Mouse (Mus musculus): ENCODE results near the gene Cyp2d40.
"Not testable (repeated sequence)": the region's sequence is repeated elsewhere in the genome, so short reads cannot be mapped to it uniquely, and the experiment has no call there.

The Cyp2d40 gene

DNA sequence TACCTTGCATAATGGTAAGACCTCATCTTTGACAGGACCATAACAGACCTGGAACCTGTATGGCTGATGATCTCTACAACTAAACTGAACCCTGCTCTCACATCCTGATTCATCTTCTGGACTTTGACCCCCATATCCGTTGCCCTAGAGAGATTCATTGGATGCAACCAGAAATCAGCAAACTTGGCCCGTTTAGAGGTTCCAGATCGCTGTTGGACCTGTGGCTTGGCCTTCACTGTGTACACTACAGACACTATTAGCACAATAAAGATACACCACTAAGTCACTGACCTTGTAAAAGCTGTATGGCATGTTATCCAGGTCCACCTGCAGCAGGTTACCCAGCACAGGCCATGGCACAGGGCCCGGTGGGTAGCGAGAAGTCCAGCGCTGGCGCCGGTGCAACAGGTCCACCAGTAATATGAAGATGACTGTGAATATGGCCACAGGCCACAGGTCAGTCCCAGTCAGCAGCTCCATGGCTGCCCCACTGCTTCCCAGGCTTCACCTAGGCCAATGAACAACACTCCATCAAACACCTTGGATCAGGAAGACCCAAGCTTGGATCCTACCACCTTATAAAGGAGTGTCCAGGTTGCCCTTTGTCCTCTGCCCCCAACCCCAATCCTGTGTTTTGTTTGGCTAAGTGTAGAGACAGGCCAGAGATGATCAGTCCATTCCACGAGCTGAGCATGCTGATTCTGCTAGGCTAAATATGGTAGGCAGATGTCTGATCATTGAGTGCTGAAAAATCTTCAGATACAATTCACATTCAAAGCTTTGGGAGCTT lies at the start of gene Cyp2d40:
TSS of gene Cyp2d40 (minus strand) at position 553 of the 790 bp plus-strand sequence.
- DNase-seq: no peak

- no peak for DNase-seq
These were observed 46.6 kb upstream of the Cyp2d40 start for GRCm38 (mm10) chr15:82810556-82810955.

DNA sequence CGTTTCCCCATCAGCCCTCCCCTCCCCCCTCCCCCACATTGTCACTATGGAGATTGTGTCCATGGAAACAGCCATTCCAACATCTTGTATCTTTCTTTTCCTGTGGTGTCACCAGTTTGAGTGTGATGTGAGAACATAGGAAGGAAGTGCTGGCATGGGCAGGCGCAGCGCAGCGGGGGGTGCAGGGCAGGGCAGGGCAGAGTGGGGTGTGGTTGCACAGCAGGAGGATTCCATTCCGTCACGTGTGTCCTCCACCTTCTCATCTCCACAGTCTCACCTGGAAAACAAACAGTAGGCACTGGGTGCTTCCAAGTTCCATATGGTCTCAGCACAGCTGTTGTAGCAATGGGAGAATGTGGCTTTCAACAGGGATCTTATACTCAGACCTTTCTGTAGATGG lies 45.5 kb upstream of the Cyp2d40 start:
- no peak for DNase-seq

- no peak for DNase-seq
These were observed 43.2 kb upstream of the Cyp2d40 start for GRCm38 (mm10) chr15:82806969-82807763.

GRCm38 (mm10) chr15:82804708-82805639 lies 41.0 kb upstream of the Cyp2d40 start:
- DNase-seq: peak; percentile 80

DNA sequence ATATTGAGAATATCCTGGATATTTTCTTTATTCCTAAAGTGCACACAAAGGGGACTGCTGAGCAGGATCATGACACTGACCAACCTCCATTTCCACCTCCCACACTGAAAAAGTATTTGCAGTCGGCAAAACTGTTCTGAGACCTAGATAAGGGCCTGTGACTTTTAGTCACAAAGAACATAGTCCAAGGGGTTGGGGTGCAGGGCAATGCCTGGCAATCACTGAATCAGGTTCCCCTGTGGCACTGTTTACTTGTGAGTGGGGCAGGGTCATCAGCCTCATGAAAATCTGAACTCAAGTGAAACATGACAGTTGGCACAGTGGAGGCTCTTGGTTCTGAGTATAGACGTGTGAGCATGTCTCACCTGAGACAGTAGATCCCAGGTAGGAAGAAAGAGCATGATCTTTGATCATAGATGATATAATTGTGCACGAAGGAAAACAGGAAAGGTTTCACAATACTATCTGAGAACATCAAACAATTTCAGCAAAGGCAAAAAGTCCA lies 32.0 kb upstream of the Cyp2d40 start:
- DNase-seq: no peak

- no peak for DNase-seq
These were observed 30.3 kb upstream of the Cyp2d40 start, which contains the start of gene Cyp2d26 for GRCm38 (mm10) chr15:82794277-82794676. Cyp2d26 (minus strand) TSS chr15:82794294.

DNA sequence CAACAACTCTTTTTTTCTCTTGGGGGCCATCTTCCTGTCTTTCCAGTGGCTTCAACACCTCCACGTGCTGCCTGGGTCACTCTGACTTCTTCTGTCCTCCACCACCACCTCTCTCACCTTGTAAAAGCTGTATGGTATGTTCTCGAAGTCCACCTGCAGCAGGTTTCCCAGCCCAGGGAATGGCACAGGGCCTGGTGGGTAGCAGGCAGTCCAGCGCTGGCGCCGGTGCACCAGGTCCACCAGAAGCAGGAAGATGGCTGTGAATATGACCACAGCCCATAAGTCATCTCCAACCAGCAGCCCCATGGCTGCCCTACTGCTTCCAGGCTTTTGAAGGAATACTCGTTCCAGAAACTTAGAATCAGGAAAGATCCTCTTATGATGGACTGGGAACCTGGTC lies 29.9 kb upstream of the Cyp2d40 start:
- DNase-seq: no peak

GRCm38 (mm10) chr15:82793454-82793853 lies 29.5 kb upstream of the Cyp2d40 start:
- no peak for DNase-seq

DNA sequence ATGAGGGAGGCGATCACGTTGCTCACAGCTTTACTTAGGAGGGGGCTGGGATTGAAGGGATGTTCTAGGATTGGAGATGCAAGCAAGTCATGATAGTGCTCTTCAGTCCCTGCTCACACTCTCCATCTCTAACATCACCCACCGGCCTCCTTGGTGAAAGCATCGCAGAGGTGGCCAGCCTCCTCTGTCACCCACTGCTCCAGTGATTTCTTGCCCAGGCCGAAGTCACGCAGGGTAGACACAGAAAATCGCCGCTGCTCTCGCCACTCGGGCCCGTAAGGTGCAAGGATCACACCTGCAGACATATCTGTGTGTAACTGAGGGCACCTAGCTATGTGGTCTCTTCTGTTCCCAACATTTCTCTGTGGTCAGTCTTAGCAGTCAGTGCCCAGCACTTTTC lies 28.6 kb upstream of the Cyp2d40 start:
- no peak for DNase-seq

GRCm38 (mm10) chr15:82784581-82784980 lies 20.6 kb upstream of the Cyp2d40 start:
- no peak for DNase-seq

- DNase-seq: no peak
These were observed 19.8 kb upstream of the Cyp2d40 start for GRCm38 (mm10) chr15:82783800-82784199.

- not testable (repeated sequence) for DNase-seq
These were observed 13.9 kb upstream of the Cyp2d40 start for GRCm38 (mm10) chr15:82777856-82778255.

- no peak for DNase-seq
These were observed 2.0 kb upstream of the Cyp2d40 start for GRCm38 (mm10) chr15:82765943-82766342.

DNA sequence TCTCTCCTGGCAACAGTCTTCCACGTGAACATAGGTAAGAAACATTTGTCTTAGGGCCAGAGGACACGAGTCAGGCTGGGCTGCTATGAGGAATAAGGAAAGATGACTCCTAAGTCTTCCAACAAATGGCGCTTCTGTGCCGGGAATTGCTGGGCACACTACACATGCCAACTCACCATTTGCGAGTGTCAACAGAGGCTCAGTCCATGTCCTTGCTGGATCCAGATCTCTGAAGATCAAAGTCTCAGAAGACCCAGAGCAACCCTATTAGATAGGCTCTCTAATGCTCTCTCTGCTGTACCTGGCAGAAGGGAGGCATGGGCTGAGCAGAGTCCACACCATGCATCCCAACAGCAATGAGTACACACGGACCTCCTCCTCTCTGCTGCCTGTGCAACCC lies 898 bp upstream of the Cyp2d40 start:
- no peak for DNase-seq

- no peak for DNase-seq
These were observed 15.8 kb downstream of the Cyp2d40 start for GRCm38 (mm10) chr15:82748141-82748540.

DNA sequence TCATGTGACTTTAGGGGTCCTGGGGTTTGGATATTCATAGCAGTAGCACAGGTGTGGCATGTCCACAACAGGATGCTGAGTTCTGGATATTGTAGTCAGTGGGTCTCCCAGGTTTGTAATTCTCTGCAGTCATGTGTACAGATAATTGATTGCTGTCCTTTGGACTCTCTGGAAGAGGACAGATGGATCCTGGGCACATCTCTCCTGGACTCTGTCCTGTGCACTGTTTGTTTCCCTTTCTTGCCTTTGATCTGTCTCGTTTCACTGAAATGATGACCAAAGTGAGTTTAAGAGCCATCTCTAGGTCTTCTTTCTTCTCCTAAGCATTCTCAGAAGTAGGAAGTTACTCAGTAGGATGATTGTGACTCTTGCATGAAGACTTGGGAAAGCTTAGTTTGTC lies 16.5 kb downstream of the Cyp2d40 start:
- no peak for DNase-seq

DNA sequence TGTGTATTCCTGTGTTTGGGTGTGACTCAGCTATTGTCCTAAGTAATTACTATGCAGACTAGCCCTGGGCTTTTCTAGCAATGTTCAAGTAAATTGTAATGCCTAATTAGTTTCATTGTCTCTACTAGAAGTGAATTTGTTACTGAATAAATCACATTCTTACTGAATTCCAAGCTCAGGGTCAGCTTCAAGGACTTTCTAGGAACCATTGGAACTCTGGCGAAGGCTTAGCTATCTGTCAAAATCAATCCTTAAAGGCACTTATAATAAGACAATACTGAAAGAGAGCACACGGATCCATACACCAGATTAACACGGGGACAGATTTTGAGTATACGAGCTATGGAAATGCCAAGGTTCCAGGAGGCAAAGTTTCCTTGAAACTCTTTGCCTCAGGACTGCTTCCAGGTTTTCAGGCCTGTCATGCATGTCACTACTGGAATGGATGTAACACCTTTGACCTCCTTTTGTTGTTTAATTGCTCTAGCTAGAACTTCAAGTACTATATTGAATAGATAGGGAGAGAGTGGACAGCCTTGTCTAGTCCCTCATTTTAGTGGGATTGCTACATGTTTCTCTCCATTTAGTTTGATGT lies 30.6 kb downstream of the Cyp2d40 start:
- not testable (repeated sequence) for DNase-seq

All from thymus, postnatal 14 days (tissue).